10 mouse cellular contexts compared by ENCODE assay signal in the genomic region with DNA sequence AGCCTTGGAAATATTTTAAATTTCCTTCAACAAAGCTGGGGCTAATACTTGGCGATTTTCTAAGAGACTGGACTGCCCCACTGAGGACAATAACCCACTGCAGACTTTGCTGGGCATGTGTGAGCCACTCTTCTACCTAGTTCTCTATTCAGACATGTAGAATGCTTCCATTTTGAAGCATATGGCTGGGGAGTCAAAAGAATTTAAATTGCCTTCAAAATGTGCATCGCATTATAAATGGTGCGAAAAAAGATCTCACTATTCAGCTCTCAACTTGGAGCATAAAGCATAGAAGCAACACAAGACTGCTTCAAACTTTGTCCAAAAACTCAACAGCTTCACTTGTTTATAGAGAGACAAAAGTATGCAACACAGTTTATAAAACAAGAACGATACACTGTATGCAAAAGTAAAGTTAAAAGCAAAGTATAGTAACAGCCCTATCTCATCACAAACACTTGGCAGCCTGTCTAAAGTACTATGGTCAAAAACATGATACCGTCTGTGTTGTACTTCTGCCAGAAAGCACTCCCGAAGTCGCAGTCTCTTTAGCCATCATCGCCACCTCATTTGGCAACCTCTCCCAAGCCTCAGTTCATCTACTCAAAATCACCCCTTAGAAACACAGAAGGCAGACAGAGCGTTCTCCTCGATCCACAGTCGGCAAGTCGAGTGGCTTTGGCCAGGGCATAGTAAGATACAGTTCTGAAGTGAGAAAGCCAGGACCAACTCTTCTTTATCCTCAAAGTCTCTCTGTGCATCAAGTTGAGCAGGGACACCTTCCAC.
DNase-seq lines count a peak whose midpoint lies in the region; ATAC-seq lines count a peak whose summit lies in the region.
"Had no signal": no experiment of that assay in that cellular context is flagged by ENCODE, and none has a peak within 500 bp of the region (broad histone marks: within the 10 kb centered on the region; RNA-seq: fewer than 3 reads in every experiment).

No protein-coding gene starts in this region.

- no peak overlapping the region for H3K4me3 ChIP-seq in hindbrain, embryonic 15.5 days
- H3K4me3 ChIP-seq in hindbrain, embryonic 11.5 days (ENCODE audit: low read depth, low read length): no peak overlapping the region
- no peak overlapping the region for H3K4me3 ChIP-seq in embryonic facial prominence, embryonic 13.5 days
- no peak overlapping the region for H3K4me3 ChIP-seq in heart, embryonic 12.5 days

- 61% methylated on average over 12 of the region's 12 CpGs for WGBS in hindbrain, embryonic 15.5 days
- WGBS in hindbrain, embryonic 11.5 days: 89% methylated on average over 12 of the region's 12 CpGs
- WGBS in embryonic facial prominence, embryonic 13.5 days: 64% methylated on average over 12 of the region's 12 CpGs
- 34% methylated on average over 12 of the region's 12 CpGs for WGBS in heart, embryonic 12.5 days

- no peaks in the 10 kb centered on the region for H3K27me3 ChIP-seq in hindbrain, embryonic 15.5 days
- no peaks in the 10 kb centered on the region for H3K27me3 ChIP-seq in hindbrain, embryonic 11.5 days (ENCODE audit: control insufficient read depth, insufficient read depth, low read length)
- no peaks in the 10 kb centered on the region for H3K27me3 ChIP-seq in embryonic facial prominence, embryonic 13.5 days
- no peaks in the 10 kb centered on the region for H3K27me3 ChIP-seq in heart, embryonic 12.5 days (replicated peaks)

- no peaks in the 10 kb centered on the region for H3K36me3 ChIP-seq in hindbrain, embryonic 15.5 days
- no peaks in the 10 kb centered on the region for H3K36me3 ChIP-seq in hindbrain, embryonic 11.5 days (ENCODE audit: control insufficient read depth, insufficient read depth, low read length)
- H3K36me3 ChIP-seq in embryonic facial prominence, embryonic 13.5 days: no peaks in the 10 kb centered on the region
- H3K36me3 ChIP-seq in heart, embryonic 12.5 days: no peaks in the 10 kb centered on the region

- H3K9ac ChIP-seq in hindbrain, embryonic 15.5 days: no peak overlapping the region
- H3K9ac ChIP-seq in hindbrain, embryonic 11.5 days (ENCODE audit: low read depth, low read length): no peak overlapping the region
- H3K9ac ChIP-seq in embryonic facial prominence, embryonic 13.5 days: no peak overlapping the region
- 0 out of 2 replicates have a peak overlapping the region, but pooled peaks have one; percentile 35 for H3K9ac ChIP-seq in heart, embryonic 12.5 days

- H3K27ac ChIP-seq in hindbrain, embryonic 15.5 days (replicated peaks): 0 out of 2 replicates have a peak overlapping the region, but pooled peaks have one; percentile 10
- no peak overlapping the region for H3K27ac ChIP-seq in hindbrain, embryonic 11.5 days (ENCODE audit: low read depth, low read length)
- peak overlapping the region; percentile 33; the same call in 1 of the 2 replicates for H3K27ac ChIP-seq in embryonic facial prominence, embryonic 13.5 days
- peak overlapping the region; percentile 61 for H3K27ac ChIP-seq in heart, embryonic 12.5 days (ENCODE audit: poor library complexity, severe bottlenecking)
- H3K27ac ChIP-seq: macrophage had no signal

- no peak for DNase-seq in hindbrain, embryonic 11.5 days (ENCODE audit: low spot score)
- peak; percentile 72 for DNase-seq in lung, postnatal 14 days
- no peak for DNase-seq in adrenal gland, postnatal 10 days
- DNase-seq in thymus, postnatal 0 days (ENCODE audit: low spot score): no peak
- DNase-seq: adrenal gland, postnatal 25 days; kidney, adult 11 months had no signal

- no peaks in the 10 kb centered on the region for H3K9me3 ChIP-seq in hindbrain, embryonic 15.5 days
- no peaks in the 10 kb centered on the region for H3K9me3 ChIP-seq in hindbrain, embryonic 11.5 days (ENCODE audit: control insufficient read depth, low read length)
- H3K9me3 ChIP-seq in embryonic facial prominence, embryonic 13.5 days: no peaks in the 10 kb centered on the region
- no peaks in the 10 kb centered on the region for H3K9me3 ChIP-seq in heart, embryonic 12.5 days (replicated peaks)

- no peak for ATAC-seq in hindbrain, embryonic 15.5 days (ENCODE audit: low FRiP score, low read depth)
- no peak for ATAC-seq in hindbrain, embryonic 11.5 days (ENCODE audit: low FRiP score)
- no peak for ATAC-seq in embryonic facial prominence, embryonic 13.5 days (ENCODE audit: insufficient number of reproducible peaks, insufficient read depth, low FRiP score, low TSS enrichment, low read depth)
- ATAC-seq in heart, embryonic 12.5 days (ENCODE audit: insufficient number of reproducible peaks, low FRiP score): no peak

- H3K4me2 ChIP-seq in hindbrain, embryonic 15.5 days: no peak overlapping the region
- H3K4me2 ChIP-seq in hindbrain, embryonic 11.5 days (replicated peaks; ENCODE audit: low read depth, low read length): no peak overlapping the region
- H3K4me2 ChIP-seq in embryonic facial prominence, embryonic 13.5 days: no peak overlapping the region
- H3K4me2 ChIP-seq in heart, embryonic 12.5 days: peak overlapping the region; percentile 49

- H3K4me1 ChIP-seq in hindbrain, embryonic 15.5 days (replicated peaks): peaks cover 42% of the 10 kb centered on the region
- H3K4me1 ChIP-seq in hindbrain, embryonic 11.5 days (replicated peaks; ENCODE audit: control insufficient read depth, insufficient read depth, low read length): no peaks in the 10 kb centered on the region
- H3K4me1 ChIP-seq in embryonic facial prominence, embryonic 13.5 days: peaks cover 62% of the 10 kb centered on the region
- peaks cover 79% of the 10 kb centered on the region for H3K4me1 ChIP-seq in heart, embryonic 12.5 days (replicated peaks)
